Mouse (Mus musculus): ENCODE results near the gene Hoxc9. TPM values are rescaled to one million over a fixed set of nuclear protein-coding genes. Genes with fewer than 3 reads are reported as not detected.

The Hoxc9 gene
- polyA plus RNA-seq, 2 experiments = 0.03 TPM; not detected in 1

GRCm38 (mm10) chr15:103032646-103033575 is 56.7 kb downstream of the Hoxc9 start:
- H3K9ac ChIP-seq (replicated peaks) = no peak overlapping the region
- peaks cover 82% of the 10 kb centered on the region for H3K27me3 ChIP-seq (ENCODE audit: control insufficient read depth, insufficient read depth, low read length)
- no peak overlapping the region for H3K4me2 ChIP-seq (ENCODE audit: low read depth)
- no peak for TF ChIP-seq CTCF (IDR thresholded peaks at IDR 0.05; ENCODE audit: low read depth)
- TF ChIP-seq EP300 (IDR thresholded peaks at IDR 0.05; ENCODE audit: low read depth) = no peak
- 3% methylated on average over 26 of the region's 26 CpGs for whole genome bisulfite sequencing (ENCODE audit: insufficient replicate concordance)
- H3K4me1 ChIP-seq (replicated peaks; ENCODE audit: control insufficient read depth in 2 of 2, insufficient read depth in 2 of 2, low read length in 1 of 2) = no peaks in the 10 kb centered on the region
- no peaks in the 10 kb centered on the region for H3K9me3 ChIP-seq (ENCODE audit: control insufficient read depth, low read length)
- H3K4me3 ChIP-seq (ENCODE audit: insufficient read depth in 1 of 2, low read depth in 2 of 2, low read length in 2 of 2) = no peak overlapping the region
- no peaks in the 10 kb centered on the region for H3K36me3 ChIP-seq (replicated peaks; ENCODE audit: control insufficient read depth, insufficient read depth, low read depth)
- no peak overlapping the region for H3K27ac ChIP-seq
- ATAC-seq (ENCODE audit: insufficient read depth) (no peak), DNase-seq (ENCODE audit: low read depth in 3 of 3, low spot score in 3 of 3) (no peak)

GRCm38 (mm10) chr15:103034043-103034806 is 58.0 kb downstream of the Hoxc9 start:
- peaks cover 80% of the 10 kb centered on the region for H3K27me3 ChIP-seq (ENCODE audit: control insufficient read depth, insufficient read depth, low read length)
- no peak overlapping the region for H3K27ac ChIP-seq
- no peak overlapping the region; the same call in 1 of the 2 replicates for H3K4me2 ChIP-seq (ENCODE audit: low read depth)
- no peaks in the 10 kb centered on the region for H3K36me3 ChIP-seq (replicated peaks; ENCODE audit: control insufficient read depth, insufficient read depth, low read depth)
- H3K9me3 ChIP-seq (ENCODE audit: control insufficient read depth, low read length) = no peaks in the 10 kb centered on the region
- no peak overlapping the region for H3K9ac ChIP-seq (replicated peaks)
- peak overlapping the region in 1 of 2 experiments; percentile 10; a peak in 1 of 4 replicates for H3K4me3 ChIP-seq (ENCODE audit: insufficient read depth in 1 of 2, low read depth in 2 of 2, low read length in 2 of 2)
- TF ChIP-seq EP300 (IDR thresholded peaks at IDR 0.05; ENCODE audit: low read depth) (no peak), CTCF (IDR thresholded peaks at IDR 0.05; ENCODE audit: low read depth) (no peak)
- no peaks in the 10 kb centered on the region for H3K4me1 ChIP-seq (replicated peaks; ENCODE audit: control insufficient read depth in 2 of 2, insufficient read depth in 2 of 2, low read length in 1 of 2)
- DNase-seq (ENCODE audit: low read depth in 3 of 3, low spot score in 3 of 3) (no peak), ATAC-seq (ENCODE audit: insufficient read depth) (no peak)
- 1% methylated on average over 24 of the region's 24 CpGs for WGBS (ENCODE audit: insufficient replicate concordance)

MicroRNA genes within 50 kb of the gene (microRNA counts, 519-probe panel; counts per million panel counts)
- microRNA mmu-miR-615-3p (69.9 counts per million), microRNA mmu-miR-615-5p (69.9 counts per million)

Small RNA genes within 50 kb of the gene (microRNA-seq; reads per million reads assigned to microRNA genes)
- 7.2 reads per million, percentile 14 among the genes with 10 or more reads in this experiment for gene Mir196a-2
- gene Mir615 = 60.0 reads per million, percentile 42 among the genes with 10 or more reads in this experiment

Other genes starting within 250 kb of the Hoxc9 start
- gene Hoxc13, start 55.3 kb upstream of the Hoxc9 start, polyA plus RNA-seq (2012; rRNA removed) = not detected in 2 replicates
- gene Hoxc13, start 55.3 kb upstream of the Hoxc9 start, polyA plus RNA-seq (2014; fragmentation: Nextera tagmentation; extraction: Ambion mirVana) = not detected in 2 replicates
- not detected in 2 replicates for gene Hoxc12, start 39.7 kb upstream of the Hoxc9 start, polyA plus RNA-seq (2012; rRNA removed)
- not detected in 2 replicates for gene Hoxc12, start 39.7 kb upstream of the Hoxc9 start, polyA plus RNA-seq (2014; fragmentation: Nextera tagmentation; extraction: Ambion mirVana)
- not detected in 2 replicates for gene Hoxc11, start 22.0 kb upstream of the Hoxc9 start, polyA plus RNA-seq (2012; rRNA removed)
- not detected in 2 replicates for gene Hoxc11, start 22.0 kb upstream of the Hoxc9 start, polyA plus RNA-seq (2014; fragmentation: Nextera tagmentation; extraction: Ambion mirVana)
- gene Hoxc10, start 9.6 kb upstream of the Hoxc9 start, polyA plus RNA-seq (2012; rRNA removed) = 0.04 TPM in 1 of 2 replicates, not detected in the other
- gene Hoxc10, start 9.6 kb upstream of the Hoxc9 start, polyA plus RNA-seq (2014; fragmentation: Nextera tagmentation; extraction: Ambion mirVana) = not detected in 2 replicates
- 0.03 and 0.06 TPM in 2 replicates for gene Hoxc5, start 9.0 kb upstream of the Hoxc9 start, polyA plus RNA-seq (2012; rRNA removed)
- not detected in 2 replicates for gene Hoxc5, start 9.0 kb upstream of the Hoxc9 start, polyA plus RNA-seq (2014; fragmentation: Nextera tagmentation; extraction: Ambion mirVana)
- gene Hoxc8, start 14.2 kb downstream of the Hoxc9 start, polyA plus RNA-seq (2012; rRNA removed) = 0.04 TPM in 1 of 2 replicates, not detected in the other
- 0.04 TPM in 1 of 2 replicates, not detected in the other for gene Hoxc8, start 14.2 kb downstream of the Hoxc9 start, polyA plus RNA-seq (2014; fragmentation: Nextera tagmentation; extraction: Ambion mirVana)
- 0.06 TPM in 2 replicates for gene Hoxc6, start 21.8 kb downstream of the Hoxc9 start, polyA plus RNA-seq (2012; rRNA removed)
- 0.14 TPM in 1 of 2 replicates, not detected in the other for gene Hoxc6, start 21.8 kb downstream of the Hoxc9 start, polyA plus RNA-seq (2014; fragmentation: Nextera tagmentation; extraction: Ambion mirVana)
- 0.07 and 0.12 TPM in 2 replicates for gene Hoxc4, start 42.5 kb downstream of the Hoxc9 start, polyA plus RNA-seq (2012; rRNA removed)
- gene Hoxc4, start 42.5 kb downstream of the Hoxc9 start, polyA plus RNA-seq (2014; fragmentation: Nextera tagmentation; extraction: Ambion mirVana) = 0.05 and 0.06 TPM in 2 replicates
- gene Smug1, start 190.7 kb downstream of the Hoxc9 start, polyA plus RNA-seq (2012; rRNA removed) = 3.6 and 4.4 TPM in 2 replicates
- 3.8 and 4.7 TPM in 2 replicates for gene Smug1, start 190.7 kb downstream of the Hoxc9 start, polyA plus RNA-seq (2014; fragmentation: Nextera tagmentation; extraction: Ambion mirVana)